ENCODE assay signal across 8 mouse cellular contexts in the genomic region with DNA sequence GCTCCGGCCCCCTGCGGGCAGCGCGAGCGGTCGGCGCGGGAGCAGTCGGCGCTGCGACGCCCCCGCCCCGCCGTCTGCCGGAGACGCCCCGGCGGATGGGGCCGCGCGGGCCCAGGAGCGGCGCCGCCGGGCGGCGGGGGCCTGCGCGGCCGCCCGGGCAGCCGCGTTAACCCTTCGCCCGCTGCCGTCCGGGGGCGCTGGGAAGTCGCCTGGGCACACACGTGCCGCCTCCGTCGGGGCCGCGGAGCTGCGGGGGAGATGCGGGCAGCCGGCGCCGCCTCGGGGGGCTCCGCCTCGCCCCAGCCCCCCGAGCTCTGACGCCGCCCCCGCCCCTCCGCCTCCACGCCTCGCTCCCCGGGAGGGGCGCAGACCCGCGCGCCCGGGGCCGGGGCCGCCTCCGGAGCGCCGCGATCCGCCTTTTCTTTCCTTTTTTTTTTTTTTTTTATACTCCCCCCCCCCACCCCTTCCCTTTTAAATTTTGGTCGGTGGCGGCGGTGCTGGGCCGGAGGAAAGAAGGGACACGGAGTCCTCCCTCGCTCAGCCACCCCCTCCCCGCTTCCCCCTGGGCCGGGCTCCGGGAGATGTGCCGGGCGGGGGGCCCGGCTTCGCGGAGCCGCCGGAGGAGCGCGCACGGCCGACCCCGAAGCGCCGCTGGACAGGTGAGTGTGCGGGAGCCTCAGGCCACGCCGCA. TPM values are rescaled to one million over a fixed set of nuclear protein-coding genes. Genes with fewer than 3 reads are reported as not detected.
DNase-seq lines count a peak whose midpoint lies in the region; ATAC-seq lines count a peak whose summit lies in the region.

No protein-coding gene starts in this region.

- 3% methylated on average over 90 of the region's 100 CpGs for WGBS in heart, embryonic 10.5 days
- under 1% methylated on average over 65 of the region's 100 CpGs for WGBS in hindbrain, embryonic 14.5 days

- H3K4me1 ChIP-seq in heart, embryonic 10.5 days, result peaks cover 60% of the 10 kb centered on the region
- H3K4me1 ChIP-seq in hindbrain, embryonic 14.5 days (replicated peaks; ENCODE audit: control insufficient read depth, insufficient read depth, low read length), result peaks cover 45% of the 10 kb centered on the region

- peak overlapping the region; percentile 93 for H3K27ac ChIP-seq in heart, embryonic 10.5 days
- H3K27ac ChIP-seq in hindbrain, embryonic 14.5 days, result peak overlapping the region; percentile 99

- H3K4me3 ChIP-seq in heart, embryonic 10.5 days, result peak overlapping the region; percentile 90
- H3K4me3 ChIP-seq in hindbrain, embryonic 14.5 days (replicated peaks; ENCODE audit: low read length), result peak overlapping the region; percentile 98

- H3K9ac ChIP-seq in hindbrain, embryonic 14.5 days, result peak overlapping the region; percentile 98

- no peak for ATAC-seq in hindbrain, embryonic 14.5 days (ENCODE audit: low FRiP score)
- ATAC-seq in monocyte, adult 5-6 weeks (replicated peaks; ENCODE audit: insufficient number of reproducible peaks, low FRiP score, low TSS enrichment, poor library complexity, severe bottlenecking), result no peak

- no peaks in the 10 kb centered on the region for H3K9me3 ChIP-seq in heart, embryonic 10.5 days
- H3K9me3 ChIP-seq in hindbrain, embryonic 14.5 days (ENCODE audit: control insufficient read depth, low read length), result no peaks in the 10 kb centered on the region

- peaks cover 3% of the 10 kb centered on the region; the same call in 1 of the 2 replicates for H3K36me3 ChIP-seq in heart, embryonic 10.5 days
- peaks cover 3% of the 10 kb centered on the region; the same call in 1 of the 2 replicates for H3K36me3 ChIP-seq in hindbrain, embryonic 14.5 days (replicated peaks; ENCODE audit: control insufficient read depth, insufficient read depth)

- peak overlapping the region; percentile 72 for H3K4me2 ChIP-seq in hindbrain, embryonic 14.5 days (replicated peaks)

- intact Hi-C loops in heart, postnatal 25 days (cut with DNase I), result no loop called here

- H3K27me3 ChIP-seq in heart, embryonic 10.5 days (ENCODE audit: insufficient read depth, poor library complexity, severe bottlenecking), result peaks cover 18% of the 10 kb centered on the region; the same call in 1 of the 2 replicates
- H3K27me3 ChIP-seq in hindbrain, embryonic 14.5 days (ENCODE audit: control insufficient read depth, insufficient read depth, low read length), result no peaks in the 10 kb centered on the region

- no peak for DNase-seq in heart, embryonic 10.5 days (ENCODE audit: low spot score)
- DNase-seq in heart, postnatal 25 days (ENCODE audit: low spot score), result no peak
- DNase-seq in thymus, postnatal 10 days (ENCODE audit: low spot score in 2 of 2), result peak; percentile 27 to 30
- DNase-seq in thymus, postnatal 0 days (ENCODE audit: low spot score), result no peak
- peak; percentile 46 for DNase-seq in hindbrain, embryonic 14.5 days (ENCODE audit: low spot score)
- peak; percentile 28 for DNase-seq in lung, postnatal 14 days
- no peak for DNase-seq in spleen, postnatal 4 days (ENCODE audit: low spot score in 2 of 2)

RNA-seq across cellular contexts. Expression of a gene that starts 0.5 kb away (rescaled TPM):
- 8.5 and 12.0 TPM in 2 replicates for polyA plus RNA-seq in heart, embryonic 10.5 days (2016; fragmentation: Nextera tagmentation; extraction: Ambion mirVana)
- 10 to 100 TPM; 12.7 to 17.8 TPM for total RNA-seq in heart, postnatal 25 days (2021)
- polyA plus RNA-seq in thymus, postnatal 0 days (2015; fragmentation: Nextera tagmentation; extraction: Ambion mirVana), result 7.8 and 14.3 TPM in 2 replicates
- 67.1 and 72.0 TPM in 2 replicates for polyA plus RNA-seq in hindbrain, embryonic 14.5 days (2014; fragmentation: Nextera tagmentation; extraction: Ambion mirVana)
- total RNA-seq in monocyte, adult 5-6 weeks (2017), result 0.53 to 4.7 TPM (median 1.5 TPM) in 3 replicates

RNA-seq across cellular contexts. Expression of a gene that starts 54.6 kb away (rescaled TPM):
- 0.41 and 0.86 TPM in 2 replicates for polyA plus RNA-seq in heart, embryonic 10.5 days (2016; fragmentation: Nextera tagmentation; extraction: Ambion mirVana)
- under 1 TPM; 0.61 to 0.70 TPM for total RNA-seq in heart, postnatal 25 days (2021)
- 0.10 and 0.18 TPM in 2 replicates for polyA plus RNA-seq in thymus, postnatal 0 days (2015; fragmentation: Nextera tagmentation; extraction: Ambion mirVana)
- 0.76 and 1.1 TPM in 2 replicates for polyA plus RNA-seq in hindbrain, embryonic 14.5 days (2014; fragmentation: Nextera tagmentation; extraction: Ambion mirVana)
- 0.10 to 0.58 TPM in 2 of 3 replicates, not detected in the other for total RNA-seq in monocyte, adult 5-6 weeks (2017)

RNA-seq across cellular contexts. Expression of a gene that starts 54.9 kb away (rescaled TPM):
- polyA plus RNA-seq in heart, embryonic 10.5 days (2016; fragmentation: Nextera tagmentation; extraction: Ambion mirVana), result 71.5 and 80.8 TPM in 2 replicates
- 1 to 10 TPM; 1.1 to 1.7 TPM for total RNA-seq in heart, postnatal 25 days (2021)
- polyA plus RNA-seq in thymus, postnatal 0 days (2015; fragmentation: Nextera tagmentation; extraction: Ambion mirVana), result 117 and 135 TPM in 2 replicates
- polyA plus RNA-seq in hindbrain, embryonic 14.5 days (2014; fragmentation: Nextera tagmentation; extraction: Ambion mirVana), result 10.5 and 10.7 TPM in 2 replicates
- total RNA-seq in monocyte, adult 5-6 weeks (2017), result 3.5 to 4.9 TPM (median 3.6 TPM) in 3 replicates

Comparison
In these comparisons a context has a peak if more than half of its experiments do, and no peak if none do; other contexts are left out.
1. DNase-seq: peak in thymus, postnatal 10 days (2 of 2), hindbrain, embryonic 14.5 days (single experiment) and lung, postnatal 14 days (single experiment); none in heart, embryonic 10.5 days (single experiment), heart, postnatal 25 days (single experiment), thymus, postnatal 0 days (single experiment) and spleen, postnatal 4 days (0 of 2).